9 mouse cellular contexts compared by ENCODE assay signal in genomic region chr8:115095548-115095947, GRCm38 (mm10).
DNase-seq lines count a peak whose midpoint lies in the region; TF ChIP-seq lines count a peak whose summit lies in the region.
"Had no signal": no experiment of that assay in that cellular context is flagged by ENCODE, and none has a peak within 500 bp of the region (broad histone marks: within the 10 kb centered on the region; RNA-seq: fewer than 3 reads in every experiment).

No protein-coding gene starts in this region.

- DNase-seq in heart, adult 18-20 months = peak; percentile 18 to 56
- DNase-seq in heart, embryonic 10.5 days (ENCODE audit: low spot score) = no peak
- peak in 1 of 2 experiments; percentile 13 for DNase-seq in spleen, adult 2 months (ENCODE audit: low read depth in 1 of 2, low spot score in 2 of 2)
- no peak for DNase-seq in spleen, postnatal 4 days (ENCODE audit: low spot score in 2 of 2)
- peak; percentile 5 for DNase-seq in c-Kit-positive CD71-positive TER-119-positive erythroid progenitor cells, embryonic 14.5 days (ENCODE audit: low spot score)
- DNase-seq in limb, embryonic 10.5 days (ENCODE audit: low spot score) = peak; percentile 48
- DNase-seq in thymus, postnatal 0 days (ENCODE audit: low spot score) = peak; percentile 54
- DNase-seq in left cerebral cortex, adult 11 months (ENCODE audit: low spot score) = no peak

- H3K9me3 ChIP-seq in heart, embryonic 10.5 days = no peaks in the 10 kb centered on the region
- H3K9me3 ChIP-seq in limb, embryonic 10.5 days (replicated peaks) = no peaks in the 10 kb centered on the region
- H3K9me3 ChIP-seq: hindbrain, embryonic 15.5 days had no signal

- H3K36me3 ChIP-seq in heart, embryonic 10.5 days = no peaks in the 10 kb centered on the region
- H3K36me3 ChIP-seq in spleen, adult 2 months (ENCODE audit: control insufficient read depth, insufficient read depth, low read length) = no peaks in the 10 kb centered on the region
- no peaks in the 10 kb centered on the region for H3K36me3 ChIP-seq in limb, embryonic 10.5 days
- H3K36me3 ChIP-seq: hindbrain, embryonic 15.5 days had no signal

- no peak overlapping the region for H3K4me3 ChIP-seq in heart, embryonic 10.5 days
- H3K4me3 ChIP-seq in spleen, adult 2 months (ENCODE audit: extremely low read depth, insufficient read depth, insufficient read length) = no peak overlapping the region
- no peak overlapping the region for H3K4me3 ChIP-seq in limb, embryonic 10.5 days
- H3K4me3 ChIP-seq: hindbrain, embryonic 15.5 days had no signal

- peaks cover 5% of the 10 kb centered on the region; the same call in 1 of the 2 replicates for H3K27me3 ChIP-seq in heart, embryonic 10.5 days (ENCODE audit: insufficient read depth, poor library complexity, severe bottlenecking)
- no peaks in the 10 kb centered on the region for H3K27me3 ChIP-seq in spleen, adult 2 months (ENCODE audit: control insufficient read depth, insufficient read depth, low read length)
- peaks cover 11% of the 10 kb centered on the region for H3K27me3 ChIP-seq in limb, embryonic 10.5 days (ENCODE audit: low read depth, poor library complexity, severe bottlenecking)
- H3K27me3 ChIP-seq: hindbrain, embryonic 15.5 days had no signal

- WGBS in heart, embryonic 10.5 days = 85% methylated on average over 4 of the region's 4 CpGs
- WGBS in spleen, adult 2 months = 82% methylated on average over 4 of the region's 4 CpGs
- 84% methylated on average over 4 of the region's 4 CpGs for WGBS in limb, embryonic 10.5 days

- H3K27ac ChIP-seq in heart, embryonic 10.5 days = no peak overlapping the region
- no peak overlapping the region for H3K27ac ChIP-seq in spleen, adult 2 months (ENCODE audit: insufficient read depth, low read length)
- no peak overlapping the region for H3K27ac ChIP-seq in limb, embryonic 10.5 days
- H3K27ac ChIP-seq: hindbrain, embryonic 15.5 days had no signal

- peaks cover 7% of the 10 kb centered on the region for H3K4me1 ChIP-seq in heart, embryonic 10.5 days
- no peaks in the 10 kb centered on the region for H3K4me1 ChIP-seq in spleen, adult 2 months (ENCODE audit: control insufficient read depth, insufficient read depth, insufficient read length)
- no peaks in the 10 kb centered on the region for H3K4me1 ChIP-seq in limb, embryonic 10.5 days
- H3K4me1 ChIP-seq: hindbrain, embryonic 15.5 days had no signal

- no peak for TF ChIP-seq POLR2A in spleen, adult 2 months (IDR thresholded peaks at IDR 0.05; ENCODE audit: low read depth, low read length)

- TF ChIP-seq CTCF in spleen, adult 2 months (IDR thresholded peaks at IDR 0.05; ENCODE audit: extremely low read depth, insufficient read depth, insufficient read length, insufficient replicate concordance) = peak; percentile 50; the same call in 1 of the 2 replicates

Comparison
In these comparisons a context has a peak if more than half of its experiments do, and no peak if none do; other contexts are left out.
1. DNase-seq: peak in heart, adult 18-20 months (2 of 2), c-Kit-positive CD71-positive TER-119-positive erythroid progenitor cells, embryonic 14.5 days (single experiment), limb, embryonic 10.5 days (single experiment) and thymus, postnatal 0 days (single experiment); none in heart, embryonic 10.5 days (single experiment), spleen, postnatal 4 days (0 of 2) and left cerebral cortex, adult 11 months (single experiment).